Mouse (Mus musculus): ENCODE measurements around the gene Cma1. TPM values are rescaled to one million over a fixed set of nuclear protein-coding genes. Genes with fewer than 3 reads are reported as not detected.
A peak's percentile ranks its signal among the peaks of the same experiment; 100 is the strongest.

Gene Cma1
- polyA plus RNA-seq, 1 experiment from 2014 or later, result 2.3 TPM

- H3K4me1 ChIP-seq (ENCODE audit: insufficient read depth, low read length), result no peaks in the 10 kb centered on the region
- H3K27ac ChIP-seq (ENCODE audit: low read length), result no peak overlapping the region
- WGBS, result 70% methylated on average over 12 of the region's 12 CpGs
- H3K9me3 ChIP-seq (ENCODE audit: low read length), result no peaks in the 10 kb centered on the region
- no peaks in the 10 kb centered on the region for H3K36me3 ChIP-seq (ENCODE audit: insufficient read depth, low read length)
- H3K4me3 ChIP-seq (ENCODE audit: low read length), result no peak overlapping the region
- H3K9ac ChIP-seq (replicated peaks; ENCODE audit: low read length), result no peak overlapping the region
- no peaks in the 10 kb centered on the region for H3K27me3 ChIP-seq (ENCODE audit: insufficient read depth, low read length)
- no peak for ATAC-seq (ENCODE audit: low FRiP score, low TSS enrichment)
- no peak overlapping the region for H3K4me2 ChIP-seq (replicated peaks; ENCODE audit: low read depth, low read length)
Observed at GRCm38 (mm10) chr14:55929263-55929997, 15.0 kb downstream of the Cma1 start.

GRCm38 (mm10) chr14:55926847-55927246 lies 17.6 kb downstream of the Cma1 start:
- Histone ChIP-seq H3K4me3 (ENCODE audit: low read length) (no peak overlapping the region), H3K27ac (ENCODE audit: low read length) (no peak overlapping the region), H3K9ac (replicated peaks; ENCODE audit: low read length) (no peak overlapping the region), H3K9me3 (ENCODE audit: low read length) (no peaks in the 10 kb centered on the region), H3K4me2 (replicated peaks; ENCODE audit: low read depth, low read length) (no peak overlapping the region), H3K4me1 (ENCODE audit: insufficient read depth, low read length) (no peaks in the 10 kb centered on the region), H3K36me3 (ENCODE audit: insufficient read depth, low read length) (no peaks in the 10 kb centered on the region), H3K27me3 (ENCODE audit: insufficient read depth, low read length) (no peaks in the 10 kb centered on the region)
- ATAC-seq (ENCODE audit: low FRiP score, low TSS enrichment), result no peak
- 83% methylated on average over 4 of the region's 4 CpGs for WGBS

GRCm38 (mm10) chr14:55922475-55923232 lies 21.8 kb downstream of the Cma1 start:
- H3K27me3 ChIP-seq (ENCODE audit: insufficient read depth, low read length), result no peaks in the 10 kb centered on the region
- H3K36me3 ChIP-seq (ENCODE audit: insufficient read depth, low read length), result no peaks in the 10 kb centered on the region
- no peaks in the 10 kb centered on the region for H3K9me3 ChIP-seq (ENCODE audit: low read length)
- H3K4me3 ChIP-seq (ENCODE audit: low read length), result no peak overlapping the region
- H3K9ac ChIP-seq (replicated peaks; ENCODE audit: low read length), result no peak overlapping the region
- no peak overlapping the region for H3K27ac ChIP-seq (ENCODE audit: low read length)
- no peak overlapping the region for H3K4me2 ChIP-seq (replicated peaks; ENCODE audit: low read depth, low read length)
- no peak for ATAC-seq (ENCODE audit: low FRiP score, low TSS enrichment)
- H3K4me1 ChIP-seq (ENCODE audit: insufficient read depth, low read length), result no peaks in the 10 kb centered on the region
- WGBS, result 53% methylated on average over 7 of the region's 7 CpGs

- 39% methylated on average over 14 of the region's 14 CpGs for WGBS
- H3K9ac ChIP-seq (replicated peaks; ENCODE audit: low read length), result peak overlapping the region; percentile 38; the same call in 1 of the 2 replicates
- peak; percentile 85 for ATAC-seq (ENCODE audit: low FRiP score, low TSS enrichment)
- no peaks in the 10 kb centered on the region for H3K27me3 ChIP-seq (ENCODE audit: insufficient read depth, low read length)
- no peak overlapping the region for H3K27ac ChIP-seq (ENCODE audit: low read length)
- H3K4me2 ChIP-seq (replicated peaks; ENCODE audit: low read depth, low read length), result 0 out of 2 replicates have a peak overlapping the region, but pooled peaks have one; percentile 15
- H3K4me1 ChIP-seq (ENCODE audit: insufficient read depth, low read length), result no peaks in the 10 kb centered on the region
- H3K9me3 ChIP-seq (ENCODE audit: low read length), result no peaks in the 10 kb centered on the region
- no peak overlapping the region for H3K4me3 ChIP-seq (ENCODE audit: low read length)
- no peaks in the 10 kb centered on the region for H3K36me3 ChIP-seq (ENCODE audit: insufficient read depth, low read length)
Observed at GRCm38 (mm10) chr14:55918240-55919082, 26.0 kb downstream of the Cma1 start.

GRCm38 (mm10) chr14:55913406-55913805 lies 31.1 kb downstream of the Cma1 start:
- no peak for ATAC-seq (ENCODE audit: low FRiP score, low TSS enrichment)
- WGBS, result 36% methylated on average over 4 of the region's 4 CpGs
- no peak overlapping the region for H3K4me2 ChIP-seq (replicated peaks; ENCODE audit: low read depth, low read length)
- no peak overlapping the region for H3K4me3 ChIP-seq (ENCODE audit: low read length)
- no peaks in the 10 kb centered on the region for H3K9me3 ChIP-seq (ENCODE audit: low read length)
- no peak overlapping the region for H3K9ac ChIP-seq (replicated peaks; ENCODE audit: low read length)
- H3K36me3 ChIP-seq (ENCODE audit: insufficient read depth, low read length), result no peaks in the 10 kb centered on the region
- no peak overlapping the region for H3K27ac ChIP-seq (ENCODE audit: low read length)
- no peaks in the 10 kb centered on the region for H3K27me3 ChIP-seq (ENCODE audit: insufficient read depth, low read length)
- no peaks in the 10 kb centered on the region for H3K4me1 ChIP-seq (ENCODE audit: insufficient read depth, low read length)

- no peak overlapping the region for H3K27ac ChIP-seq (ENCODE audit: low read length)
- H3K4me3 ChIP-seq (ENCODE audit: low read length), result no peak overlapping the region
- no peak overlapping the region for H3K4me2 ChIP-seq (replicated peaks; ENCODE audit: low read depth, low read length)
- H3K27me3 ChIP-seq (ENCODE audit: insufficient read depth, low read length), result no peaks in the 10 kb centered on the region; the same call in 1 of the 2 replicates
- no peaks in the 10 kb centered on the region for H3K9me3 ChIP-seq (ENCODE audit: low read length)
- no peak overlapping the region for H3K9ac ChIP-seq (replicated peaks; ENCODE audit: low read length)
- ATAC-seq (ENCODE audit: low FRiP score, low TSS enrichment), result no peak
- H3K36me3 ChIP-seq (ENCODE audit: insufficient read depth, low read length), result no peaks in the 10 kb centered on the region
- WGBS, result 35% methylated on average over 1 of the region's 1 CpGs
- peaks cover 7% of the 10 kb centered on the region for H3K4me1 ChIP-seq (ENCODE audit: insufficient read depth, low read length)
Observed at GRCm38 (mm10) chr14:55905518-55905917, 39.0 kb downstream of the Cma1 start.

- H3K4me1 ChIP-seq (ENCODE audit: insufficient read depth, low read length), result peaks cover 16% of the 10 kb centered on the region
- peak overlapping the region; percentile 81 for H3K4me2 ChIP-seq (replicated peaks; ENCODE audit: low read depth, low read length)
- 3% methylated on average over 12 of the region's 12 CpGs for WGBS
- H3K4me3 ChIP-seq (ENCODE audit: low read length), result peak overlapping the region; percentile 59
- peak; percentile 40; the same call in 1 of the 2 replicates for ATAC-seq (ENCODE audit: low FRiP score, low TSS enrichment)
- peak overlapping the region; percentile 83 for H3K27ac ChIP-seq (ENCODE audit: low read length)
- no peaks in the 10 kb centered on the region for H3K9me3 ChIP-seq (ENCODE audit: low read length)
- peak overlapping the region; percentile 83 for H3K9ac ChIP-seq (replicated peaks; ENCODE audit: low read length)
- H3K36me3 ChIP-seq (ENCODE audit: insufficient read depth, low read length), result peaks cover 22% of the 10 kb centered on the region
- no peaks in the 10 kb centered on the region for H3K27me3 ChIP-seq (ENCODE audit: insufficient read depth, low read length)
Observed at GRCm38 (mm10) chr14:55900414-55900755, 44.1 kb downstream of the Cma1 start.

GRCm38 (mm10) chr14:55899701-55900413 lies 44.6 kb downstream of the Cma1 start, which contains the start of gene Sdr39u1:
Gene Sdr39u1 (minus strand): TSS chr14:55900293.
- Histone ChIP-seq H3K4me2 (replicated peaks; ENCODE audit: low read depth, low read length) (peak within 1 kb of the TSS; percentile 81), H3K4me3 (ENCODE audit: low read length) (peak within 1 kb of the TSS; percentile 59), H3K27me3 (ENCODE audit: insufficient read depth, low read length) (no peaks in the 10 kb centered on the region), H3K27ac (ENCODE audit: low read length) (peak within 1 kb of the TSS; percentile 83), H3K9ac (replicated peaks; ENCODE audit: low read length) (peak within 1 kb of the TSS; percentile 83), H3K4me1 (ENCODE audit: insufficient read depth, low read length) (peaks cover 16% of the 10 kb centered on the region), H3K36me3 (ENCODE audit: insufficient read depth, low read length) (peaks cover 28% of the 10 kb centered on the region), H3K9me3 (ENCODE audit: low read length) (no peaks in the 10 kb centered on the region)
- WGBS, result under 1% methylated on average over 39 of the region's 39 CpGs
- ATAC-seq (ENCODE audit: low FRiP score, low TSS enrichment), result peak; percentile 91

GRCm38 (mm10) chr14:55898947-55899346 lies 45.5 kb downstream of the Cma1 start:
- Histone ChIP-seq H3K4me2 (replicated peaks; ENCODE audit: low read depth, low read length) (peak overlapping the region; percentile 81), H3K9me3 (ENCODE audit: low read length) (no peaks in the 10 kb centered on the region), H3K9ac (replicated peaks; ENCODE audit: low read length) (0 out of 2 replicates have a peak overlapping the region, but pooled peaks have one; percentile 83), H3K4me3 (ENCODE audit: low read length) (no peak overlapping the region), H3K4me1 (ENCODE audit: insufficient read depth, low read length) (peaks cover 16% of the 10 kb centered on the region), H3K27ac (ENCODE audit: low read length) (no peak overlapping the region), H3K36me3 (ENCODE audit: insufficient read depth, low read length) (peaks cover 37% of the 10 kb centered on the region), H3K27me3 (ENCODE audit: insufficient read depth, low read length) (no peaks in the 10 kb centered on the region)
- WGBS, result 89% methylated on average over 7 of the region's 7 CpGs
- no peak for ATAC-seq (ENCODE audit: low FRiP score, low TSS enrichment)
